Mouse (Mus musculus) midbrain, embryonic 14.5 days (tissue): ENCODE measurements around the gene Rps27. TPM values are rescaled to one million over a fixed set of nuclear protein-coding genes. Genes with fewer than 3 reads are reported as not detected.

ENCODE experiments used
- ATAC-seq: fragments of 200-750 bp; cut with Nextera tagmentation; 2 replicates; pipeline ENCODE4 v1.8.0; 2017; ENCODE audit warnings: moderate number of reproducible peaks, moderate library complexity; ENCODE audit not compliant: low FRiP score, low TSS enrichment
- DNase-seq: peaks from one replicate; pipeline ENCODE4 v3.0.0-alpha.2; 2015
- H3K27ac ChIP-seq: fragments of 300-500 bp; sonication (generic); replicated peaks from 2 replicates; pipeline ENCODE4 v1.5.1; 2014; ENCODE audit warnings: mild to moderate bottlenecking, low read depth, low read length, moderate library complexity
- H3K27me3 ChIP-seq: fragments of 300-500 bp; sonication (generic); 2 replicates; pipeline ENCODE4 v1.6.1; 2014; ENCODE audit warnings: low read length, control low read depth, mixed read lengths; ENCODE audit not compliant: control insufficient read depth, insufficient read depth
- H3K36me3 ChIP-seq: fragments of 300-500 bp; sonication (generic); 2 replicates; pipeline ENCODE4 v1.6.1; 2014; ENCODE audit warnings: low read length, control low read depth; ENCODE audit not compliant: control insufficient read depth, insufficient read depth
- H3K4me1 ChIP-seq: fragments of 300-500 bp; sonication (generic); 2 replicates; pipeline ENCODE4 v1.6.1; 2014; ENCODE audit warnings: mild to moderate bottlenecking, antibody characterized with exemption, low read length, control low read depth; ENCODE audit not compliant: control insufficient read depth, insufficient read depth
- H3K4me2 ChIP-seq: fragments of 300-500 bp; sonication (generic); 2 replicates; pipeline ENCODE4 v1.6.1; 2014; ENCODE audit warnings: mild to moderate bottlenecking, low read length, moderate library complexity
- H3K4me3 ChIP-seq: fragments of 300-500 bp; sonication (generic); replicated peaks from 2 replicates; pipeline ENCODE4 v1.5.1; 2014; ENCODE audit warnings: low read depth, low read length
- H3K9ac ChIP-seq: fragments of 300-500 bp; sonication (generic); replicated peaks from 2 replicates; pipeline ENCODE4 v1.6.1; 2014; ENCODE audit warnings: mild to moderate bottlenecking, low read length, moderate library complexity
- H3K9me3 ChIP-seq: fragments of 300-500 bp; sonication (generic); 2 replicates; pipeline ENCODE4 v1.6.1; 2016; ENCODE audit warnings: low read length, control low read depth, mixed read lengths; ENCODE audit not compliant: control insufficient read depth
- WGBS: fragments of 180-500 bp; shearing (Covaris S2); extraction: QIAGEN DNeasy Blood & Tissue Kit; methylation state at CpG from one replicate; pipeline ENCODE4 v1.1.7; 2014; 5-methylcytosine and 5-hydroxymethylcytosine counted together
- polyA plus RNA-seq: library from polyadenylated mRNA; unstranded; fragments of >200 nt; fragmentation: Nextera tagmentation; extraction: Ambion mirVana; gene quantifications from 2 replicates; pipeline ENCODE4 v1.2.1, GENCODE M21; 2014

Rps27 gene
- polyA plus RNA-seq, 1 experiment from 2014 or later, result 1,026 TPM

DNA sequence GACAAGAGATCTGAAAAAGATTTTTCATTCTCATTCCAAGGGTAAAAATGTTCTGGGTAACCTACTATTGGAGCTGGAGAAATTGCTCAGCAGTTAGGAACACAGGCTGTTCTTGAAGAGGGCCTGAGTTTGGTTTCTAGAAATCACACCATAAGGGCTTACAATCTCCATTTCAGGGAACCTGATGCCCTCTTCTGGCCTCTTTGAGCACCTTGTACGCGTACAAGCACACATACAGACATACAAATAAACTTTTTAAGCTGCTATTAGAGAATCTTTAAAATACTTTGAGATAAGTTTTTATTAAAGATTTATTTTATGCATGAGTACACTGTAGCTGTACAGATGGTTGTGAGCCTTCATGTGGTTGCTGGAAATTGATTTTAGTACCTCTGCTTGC is 8.9 kb downstream of the Rps27 start:
- WGBS, result 89% methylated on average over 2 of the region's 2 CpGs
- no peak for ATAC-seq
- H3K4me1 ChIP-seq, result no peaks in the 10 kb centered on the region
- no peaks in the 10 kb centered on the region for H3K27me3 ChIP-seq
- no peak for DNase-seq
- H3K9me3 ChIP-seq, result no peaks in the 10 kb centered on the region
- H3K4me2 ChIP-seq, result no peak overlapping the region
- no peak overlapping the region for H3K27ac ChIP-seq
- peaks cover 22% of the 10 kb centered on the region for H3K36me3 ChIP-seq
- no peak overlapping the region for H3K4me3 ChIP-seq
- H3K9ac ChIP-seq, result no peak overlapping the region

DNA sequence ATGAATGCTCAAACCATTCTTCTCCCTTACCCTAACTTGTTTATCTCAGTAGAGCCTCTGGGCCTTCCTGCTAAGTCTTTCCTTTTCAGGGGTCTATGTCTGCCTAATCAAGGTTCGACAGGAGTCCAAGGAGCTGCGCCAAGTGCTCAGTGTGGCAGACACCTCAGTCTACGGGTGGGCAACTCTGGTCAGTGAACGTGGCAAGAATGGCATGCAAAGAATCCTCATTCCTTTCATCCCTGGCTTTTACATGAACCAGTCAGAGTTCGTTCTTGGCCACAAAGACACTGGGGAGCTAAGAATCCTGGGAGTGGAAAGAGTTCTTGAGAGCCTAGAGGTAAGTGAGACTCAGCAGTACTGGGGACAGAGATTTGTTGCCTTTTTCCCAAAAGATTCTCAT is 9.8 kb downstream of the Rps27 start:
- ATAC-seq, result no peak
- WGBS, result 83% methylated on average over 5 of the region's 5 CpGs
- no peak for DNase-seq

DNA sequence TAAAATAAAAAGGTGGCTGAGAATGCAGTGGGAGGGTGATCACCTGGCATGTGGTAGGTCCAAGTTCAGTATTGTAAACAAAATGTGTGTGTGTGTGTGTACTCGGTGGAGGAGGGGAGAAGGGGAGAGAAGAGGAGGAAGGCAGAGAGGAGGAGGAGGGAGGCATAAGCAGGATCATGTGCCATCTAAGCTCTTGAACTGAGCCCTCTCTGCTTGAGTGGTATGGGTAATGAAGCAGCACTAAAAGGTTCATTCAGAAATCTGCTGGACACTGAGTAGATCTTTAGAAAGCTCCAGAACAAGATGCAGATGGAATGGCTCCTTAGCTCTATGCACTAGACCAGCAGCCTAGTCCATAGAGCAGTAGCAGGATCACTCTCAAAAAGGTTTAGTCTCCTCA is 10.6 kb downstream of the Rps27 start:
- Histone ChIP-seq H3K36me3 (peaks cover 5% of the 10 kb centered on the region), H3K4me3 (no peak overlapping the region), H3K4me1 (no peaks in the 10 kb centered on the region), H3K4me2 (no peak overlapping the region), H3K9me3 (no peaks in the 10 kb centered on the region), H3K9ac (no peak overlapping the region), H3K27me3 (no peaks in the 10 kb centered on the region), H3K27ac (no peak overlapping the region)
- 82% methylated on average over 1 of the region's 1 CpGs for WGBS
- no peak for DNase-seq
- ATAC-seq, result no peak

More for the DNA sequence above, 9.8 kb downstream of the Rps27 start:
- no peak overlapping the region for H3K4me2 ChIP-seq
- H3K9ac ChIP-seq, result no peak overlapping the region
- no peaks in the 10 kb centered on the region for H3K9me3 ChIP-seq
- no peaks in the 10 kb centered on the region for H3K27me3 ChIP-seq
- peaks cover 12% of the 10 kb centered on the region for H3K36me3 ChIP-seq
- no peak overlapping the region for H3K4me3 ChIP-seq
- H3K4me1 ChIP-seq, result no peaks in the 10 kb centered on the region
- no peak overlapping the region for H3K27ac ChIP-seq

DNA sequence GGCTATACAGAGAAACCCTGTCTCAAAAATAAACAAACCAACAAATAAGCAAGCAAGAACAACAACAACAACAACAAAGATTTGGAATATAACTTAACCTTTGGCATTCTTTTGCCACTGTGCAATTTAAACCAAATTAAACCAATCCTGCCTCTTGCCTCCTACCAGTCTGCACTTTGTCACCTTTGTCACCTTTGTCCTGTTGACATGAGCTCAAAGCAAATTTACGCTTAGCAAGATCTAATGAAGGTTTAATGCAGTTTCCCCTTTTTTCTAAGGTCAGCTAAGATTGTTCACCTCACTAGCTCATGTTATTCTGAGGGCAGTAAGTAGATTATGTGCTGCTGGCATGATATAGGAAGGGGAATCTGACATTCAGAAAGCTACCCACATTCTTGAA is 15.9 kb downstream of the Rps27 start:
- no peak for ATAC-seq
- H3K9me3 ChIP-seq, result no peaks in the 10 kb centered on the region
- H3K4me2 ChIP-seq, result no peak overlapping the region
- no peaks in the 10 kb centered on the region for H3K4me1 ChIP-seq
- 76% methylated on average over 1 of the region's 1 CpGs for WGBS
- H3K27me3 ChIP-seq, result no peaks in the 10 kb centered on the region
- no peak overlapping the region for H3K4me3 ChIP-seq
- H3K27ac ChIP-seq, result no peak overlapping the region
- H3K9ac ChIP-seq, result no peak overlapping the region
- DNase-seq, result no peak
- H3K36me3 ChIP-seq, result no peaks in the 10 kb centered on the region

DNA sequence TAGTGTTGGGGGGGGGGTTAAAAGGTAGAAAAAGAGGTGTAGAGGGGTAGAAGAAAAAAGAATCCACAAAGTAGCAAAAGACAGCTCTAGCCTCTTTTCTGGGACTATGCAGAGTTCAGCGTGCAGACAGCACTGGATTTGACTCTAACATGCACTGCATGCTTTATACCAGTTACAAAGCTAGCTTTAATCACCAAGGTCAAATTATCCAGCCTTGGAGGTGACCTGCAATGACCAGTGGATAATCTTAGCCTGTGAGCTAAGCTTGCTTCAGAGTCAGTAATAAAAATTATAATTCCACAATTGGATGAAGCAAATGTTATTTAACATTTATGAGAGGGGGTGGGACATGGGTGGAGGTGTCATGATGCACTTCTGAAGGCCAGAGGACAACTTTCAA is 17.8 kb downstream of the Rps27 start:
- ATAC-seq, result no peak
- no peak for DNase-seq
- no peaks in the 10 kb centered on the region for H3K36me3 ChIP-seq
- no peak overlapping the region for H3K4me2 ChIP-seq
- H3K27me3 ChIP-seq, result no peaks in the 10 kb centered on the region
- no peaks in the 10 kb centered on the region for H3K9me3 ChIP-seq
- no peak overlapping the region for H3K4me3 ChIP-seq
- no peak overlapping the region for H3K9ac ChIP-seq
- WGBS, result 69% methylated on average over 1 of the region's 1 CpGs
- H3K4me1 ChIP-seq, result no peaks in the 10 kb centered on the region
- H3K27ac ChIP-seq, result no peak overlapping the region

DNA sequence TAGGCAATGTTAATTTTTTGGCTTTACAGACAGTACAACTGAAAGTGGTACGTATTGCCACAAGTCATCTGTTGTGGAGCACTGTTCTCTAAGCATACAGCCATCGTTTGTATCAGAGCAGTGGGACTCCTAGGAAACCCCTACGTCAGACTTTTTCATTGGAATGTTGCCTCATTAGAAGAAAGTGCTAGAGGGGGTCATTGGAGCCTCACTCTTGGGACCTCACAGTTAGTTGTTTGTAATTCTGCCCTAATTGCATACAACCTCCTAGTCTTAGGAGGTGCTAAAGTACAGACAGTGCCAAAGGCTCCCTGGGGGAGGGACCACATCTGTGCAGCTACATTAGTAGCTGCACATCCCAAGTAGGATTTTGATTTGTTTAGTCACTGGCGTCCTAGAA is 18.7 kb downstream of the Rps27 start:
- H3K27me3 ChIP-seq, result no peaks in the 10 kb centered on the region
- H3K4me2 ChIP-seq, result no peak overlapping the region
- H3K36me3 ChIP-seq, result no peaks in the 10 kb centered on the region
- WGBS, result 70% methylated on average over 4 of the region's 4 CpGs
- H3K4me3 ChIP-seq, result no peak overlapping the region
- H3K9me3 ChIP-seq, result no peaks in the 10 kb centered on the region
- no peak overlapping the region for H3K27ac ChIP-seq
- ATAC-seq, result no peak
- H3K4me1 ChIP-seq, result no peaks in the 10 kb centered on the region
- no peak overlapping the region for H3K9ac ChIP-seq
- no peak for DNase-seq

DNA sequence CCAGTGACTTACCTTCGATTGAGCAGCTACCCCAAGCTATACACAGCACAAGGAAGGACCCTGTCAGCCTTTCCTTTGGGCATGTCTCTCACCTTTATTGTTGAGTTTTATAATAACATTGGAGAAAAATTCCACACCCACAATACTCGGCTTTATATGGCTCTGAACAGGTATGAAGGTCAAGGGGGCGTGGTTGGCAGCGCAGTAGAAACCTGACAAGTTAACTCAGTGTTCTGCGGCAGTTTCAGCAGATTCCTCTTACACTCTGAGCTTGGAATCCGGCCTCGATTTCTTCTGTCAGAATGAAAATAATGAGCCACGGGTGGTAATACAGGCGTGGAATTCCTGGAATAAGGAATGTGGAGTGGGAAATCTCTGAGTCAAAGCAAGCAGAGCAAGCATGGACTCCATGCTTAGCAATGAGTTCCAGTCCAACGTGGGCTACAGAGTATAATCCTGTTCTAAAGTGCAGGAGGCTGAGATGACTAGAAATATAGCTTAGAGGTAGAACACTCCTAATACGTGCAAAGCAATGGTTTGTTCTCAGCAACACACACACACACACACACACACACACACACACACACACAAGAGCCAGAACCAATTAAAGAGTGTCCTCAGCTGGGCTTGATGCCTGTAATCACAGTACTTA is 22.5 kb downstream of the Rps27 start:
- H3K9ac ChIP-seq, result no peak overlapping the region
- 83% methylated on average over 11 of the region's 11 CpGs for WGBS
- H3K4me2 ChIP-seq, result no peak overlapping the region
- no peak for ATAC-seq
- DNase-seq, result no peak
- H3K27me3 ChIP-seq, result no peaks in the 10 kb centered on the region
- no peaks in the 10 kb centered on the region for H3K4me1 ChIP-seq
- no peak overlapping the region for H3K4me3 ChIP-seq
- no peaks in the 10 kb centered on the region for H3K36me3 ChIP-seq
- no peaks in the 10 kb centered on the region for H3K9me3 ChIP-seq
- no peak overlapping the region for H3K27ac ChIP-seq

DNA sequence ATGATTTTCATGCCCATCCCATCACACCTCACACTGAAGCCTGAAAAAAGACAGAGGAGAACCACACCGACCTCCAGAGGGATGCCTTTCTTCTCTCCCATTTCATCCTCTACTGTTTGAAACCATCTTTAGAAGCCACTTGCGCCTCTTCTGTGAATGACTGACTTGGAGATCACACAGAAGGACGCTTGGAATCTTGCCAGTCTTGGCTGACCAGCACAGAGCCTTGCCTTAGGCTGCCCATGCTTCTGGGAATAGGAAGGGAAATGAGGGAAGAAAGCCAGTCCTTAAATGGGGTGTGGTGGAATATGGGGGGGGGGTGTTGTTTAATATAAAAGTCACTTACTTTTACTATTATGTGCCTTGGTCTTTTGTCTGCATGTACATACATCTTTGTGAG is 29.9 kb downstream of the Rps27 start:
- Histone ChIP-seq H3K36me3 (no peaks in the 10 kb centered on the region), H3K4me3 (no peak overlapping the region), H3K4me2 (no peak overlapping the region), H3K27ac (no peak overlapping the region), H3K27me3 (no peaks in the 10 kb centered on the region), H3K9ac (no peak overlapping the region), H3K4me1 (no peaks in the 10 kb centered on the region), H3K9me3 (no peaks in the 10 kb centered on the region)
- 70% methylated on average over 3 of the region's 3 CpGs for WGBS
- DNase-seq (no peak), ATAC-seq (no peak)

DNA sequence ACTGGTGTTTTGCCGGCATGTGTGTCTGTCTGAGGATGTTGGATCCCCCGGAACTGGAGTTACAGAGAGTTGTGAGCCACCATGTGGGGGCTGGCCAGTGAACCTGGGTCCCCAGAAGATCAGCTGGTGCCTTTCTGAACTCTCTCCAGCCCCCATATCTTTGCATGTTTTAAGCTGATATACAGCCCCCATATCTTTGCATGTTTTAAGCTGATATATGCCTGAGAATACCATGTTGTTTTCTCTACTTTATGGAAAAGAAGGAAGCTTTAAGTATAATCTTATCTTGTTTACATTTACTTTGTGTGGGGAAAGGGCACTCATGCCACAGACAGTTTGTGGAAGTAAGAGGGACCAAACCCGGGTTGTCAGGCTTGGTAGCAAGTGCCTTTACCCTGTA is 33.9 kb downstream of the Rps27 start:
- no peaks in the 10 kb centered on the region for H3K27me3 ChIP-seq
- ATAC-seq (no peak), DNase-seq (no peak)
- H3K27ac ChIP-seq, result no peak overlapping the region
- no peaks in the 10 kb centered on the region for H3K4me1 ChIP-seq
- no peaks in the 10 kb centered on the region for H3K36me3 ChIP-seq
- 80% methylated on average over 3 of the region's 3 CpGs for WGBS
- H3K9me3 ChIP-seq, result no peaks in the 10 kb centered on the region
- no peak overlapping the region for H3K4me2 ChIP-seq
- no peak overlapping the region for H3K9ac ChIP-seq
- no peak overlapping the region for H3K4me3 ChIP-seq
